Mouse (Mus musculus): Measurements from ENCODE around the gene Lyrm1. TPM values are rescaled to one million over a fixed set of nuclear protein-coding genes. Genes with fewer than 3 reads are reported as not detected.

Lyrm1 gene
- total RNA-seq, 4 experiments from 2014 or later, result 8.2 to 11.5 (median 9.2) TPM

DNA sequence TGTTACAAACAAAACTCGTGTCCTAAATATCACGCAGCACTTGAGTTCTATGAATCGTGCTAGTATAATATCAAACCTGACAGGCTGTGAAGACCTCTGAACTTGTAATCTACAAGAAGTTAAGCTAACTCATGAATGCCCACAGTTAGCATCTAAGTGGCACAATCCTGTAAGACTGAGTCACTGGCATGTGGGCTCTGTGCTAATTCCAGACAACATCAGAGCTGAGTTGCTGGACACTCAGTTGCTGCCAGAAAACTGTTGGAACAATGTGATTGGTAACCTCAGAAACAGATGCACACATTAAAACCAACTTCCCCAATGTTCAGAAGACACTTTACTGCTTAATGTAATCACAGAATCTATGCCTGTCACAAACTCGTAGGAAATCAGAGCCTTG lies 7.8 kb upstream of the Lyrm1 start:
- DNase-seq (ENCODE audit: low spot score in 2 of 2), result no peak

DNA sequence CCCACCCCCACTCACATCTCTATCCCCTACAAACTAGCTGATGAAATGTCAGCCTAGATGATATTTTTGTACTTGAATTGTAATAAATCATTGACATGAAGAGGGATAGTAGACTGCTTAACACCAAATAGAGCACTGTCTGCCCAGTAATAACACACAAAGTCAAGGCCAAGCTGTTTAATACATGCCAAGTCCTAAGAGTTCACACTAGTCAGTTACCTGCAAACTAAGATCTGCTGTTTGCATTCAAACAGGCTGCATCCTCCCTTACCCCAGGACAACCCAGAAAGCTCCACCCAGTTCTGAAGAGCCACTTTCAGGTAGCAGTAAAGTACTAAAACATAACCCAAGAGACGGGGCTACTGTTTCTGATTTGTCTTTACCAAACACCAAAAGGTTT lies 3.5 kb upstream of the Lyrm1 start:
- DNase-seq (ENCODE audit: low spot score in 2 of 2), result no peak

DNA sequence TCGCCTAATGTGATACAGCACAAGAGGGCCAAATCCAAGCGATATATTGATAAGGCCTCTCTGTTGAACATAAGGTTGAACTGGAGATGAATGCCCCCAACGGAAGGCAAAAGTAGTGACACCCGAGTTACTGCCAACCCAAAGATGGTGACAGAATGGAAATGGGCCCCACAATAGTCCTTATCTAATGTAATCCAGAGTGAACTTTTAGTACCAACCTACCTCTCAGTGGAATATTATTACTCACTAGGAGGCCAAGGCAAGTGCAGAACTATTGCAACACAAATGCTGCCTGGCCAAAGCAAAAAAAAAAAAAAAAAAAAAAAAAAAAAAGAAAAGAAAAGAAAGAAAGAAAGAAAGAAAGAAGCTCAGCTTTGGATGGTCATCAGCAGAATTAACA lies 2.9 kb upstream of the Lyrm1 start:
- no peak for DNase-seq (ENCODE audit: low spot score in 2 of 2)

DNA sequence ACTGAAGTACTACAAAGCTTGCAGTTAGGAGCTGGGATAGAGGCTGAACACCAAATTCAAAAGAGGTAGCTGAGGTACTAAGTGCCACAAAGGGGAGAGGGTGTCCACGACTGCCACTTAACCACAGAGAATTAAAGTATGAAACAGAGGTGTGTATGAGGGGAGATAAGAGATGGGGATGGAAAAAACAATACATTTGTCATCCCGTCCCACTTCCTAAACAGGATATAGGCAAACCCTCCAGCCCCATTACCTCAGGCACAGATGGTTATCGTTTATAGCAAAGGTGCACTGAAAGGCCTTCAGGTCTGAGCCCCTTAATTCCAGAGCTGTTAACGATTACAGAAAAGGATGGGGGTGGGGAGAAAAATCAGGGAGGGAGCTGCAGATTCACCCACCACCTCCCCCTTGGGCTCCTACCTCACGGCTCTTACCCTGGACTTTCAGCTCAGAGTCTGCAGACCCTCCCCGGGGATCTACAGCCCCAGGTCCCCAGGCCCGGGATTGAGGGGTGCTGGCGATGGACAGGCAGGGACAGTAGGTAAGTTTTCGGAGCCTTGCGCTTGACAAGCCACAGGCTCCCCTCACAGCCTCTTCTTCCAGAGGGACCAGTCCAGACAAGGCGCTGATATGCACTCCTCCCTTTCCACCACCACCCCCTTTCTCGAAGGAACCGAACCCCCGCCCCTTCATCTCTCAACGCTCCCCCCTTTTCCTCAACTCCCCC lies 680 bp upstream of the Lyrm1 start:
- peak; percentile 17 to 21 for DNase-seq (ENCODE audit: low spot score in 2 of 2)

DNA sequence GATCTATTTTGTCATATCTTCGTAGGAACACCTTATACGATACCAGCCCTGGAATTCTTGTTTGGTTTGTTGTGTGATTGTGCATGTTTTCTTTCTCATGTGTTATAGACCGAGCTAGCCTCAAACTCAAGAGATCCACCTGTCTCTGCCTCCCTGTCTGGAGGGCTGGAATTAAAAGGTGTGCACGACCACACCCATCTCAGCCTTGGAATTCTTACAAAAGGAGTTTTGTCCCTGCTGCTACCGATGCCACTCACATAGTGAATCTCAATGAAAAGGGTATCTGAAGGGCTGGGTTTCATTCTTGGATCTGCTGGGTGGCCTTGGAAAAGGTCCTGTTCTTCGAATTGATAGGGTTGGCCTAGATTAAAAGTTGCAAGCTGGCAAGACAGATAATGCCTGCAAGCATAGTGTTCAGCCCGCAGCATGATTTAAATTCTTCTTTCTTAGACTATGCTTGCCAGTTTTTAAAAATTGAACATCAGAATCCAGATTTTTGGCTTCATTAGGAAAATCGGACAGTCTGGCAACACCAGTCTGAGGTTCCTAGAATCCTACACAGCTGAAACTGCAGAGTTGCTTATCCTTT lies 2.0 kb downstream of the Lyrm1 start:
- DNase-seq (ENCODE audit: low spot score in 2 of 2), result peak in 1 of 2 experiments; percentile 5

DNA sequence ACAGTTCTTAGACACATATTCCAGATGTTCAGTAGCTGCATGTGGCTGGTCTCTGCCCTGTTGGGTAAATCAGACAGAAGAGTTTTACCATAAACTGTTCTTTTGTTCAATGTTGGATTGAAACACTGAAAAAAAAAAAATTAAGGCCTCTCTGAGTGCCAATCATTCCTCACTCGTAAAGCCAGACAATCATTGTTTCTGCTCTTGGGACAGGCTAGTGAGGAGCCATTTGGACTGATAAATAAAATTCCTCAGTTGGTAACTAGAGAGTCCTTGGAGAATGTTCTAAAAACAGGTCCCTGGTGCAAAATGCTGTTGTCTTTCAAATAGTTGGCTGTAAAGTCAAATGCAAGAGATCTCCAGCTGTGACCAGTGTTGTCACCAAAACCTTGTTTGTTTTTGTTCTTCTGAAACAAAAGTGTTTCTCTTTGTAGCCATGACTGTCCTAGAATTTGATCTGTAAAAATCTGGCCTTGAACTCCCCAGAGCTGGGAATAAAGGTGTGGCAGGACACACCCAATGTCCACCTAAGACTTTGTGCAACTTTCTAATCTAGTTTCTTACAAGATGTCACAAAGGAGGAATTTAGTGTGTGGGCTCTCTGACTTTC lies 2.7 kb downstream of the Lyrm1 start:
- no peak for DNase-seq (ENCODE audit: low spot score in 2 of 2)

DNA sequence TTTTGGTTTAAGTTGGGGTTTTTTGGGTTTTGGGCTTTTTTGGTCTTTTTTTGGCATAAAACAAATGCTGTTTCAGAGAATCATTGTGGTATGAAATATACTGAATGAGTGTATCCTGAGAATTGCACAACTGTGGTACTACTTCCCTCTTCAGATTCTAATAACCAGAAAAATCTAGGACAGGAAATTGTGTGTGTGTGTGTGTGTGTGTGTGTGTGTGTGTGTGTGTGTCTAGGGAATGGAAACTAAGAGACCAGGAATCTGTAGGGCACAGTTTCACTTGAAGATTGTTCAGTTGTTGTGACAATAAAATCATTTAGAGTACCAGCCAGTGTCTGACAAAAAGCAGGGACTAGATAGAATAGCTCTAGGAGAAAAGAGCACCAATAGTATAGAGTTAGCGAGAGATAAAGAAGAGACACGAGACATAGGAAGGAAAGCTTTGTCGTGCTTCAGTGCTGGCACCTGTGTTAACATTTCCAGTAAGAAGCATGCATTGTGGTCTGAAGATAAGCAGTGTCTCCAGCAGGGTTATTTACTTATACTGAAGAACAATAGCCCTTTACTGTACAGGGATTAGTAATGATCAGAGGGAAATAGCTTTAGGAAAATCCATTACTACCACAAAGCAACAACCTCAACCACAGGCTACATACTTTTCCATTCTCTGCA lies 3.9 kb downstream of the Lyrm1 start:
- no peak for DNase-seq (ENCODE audit: low spot score in 2 of 2)

DNA sequence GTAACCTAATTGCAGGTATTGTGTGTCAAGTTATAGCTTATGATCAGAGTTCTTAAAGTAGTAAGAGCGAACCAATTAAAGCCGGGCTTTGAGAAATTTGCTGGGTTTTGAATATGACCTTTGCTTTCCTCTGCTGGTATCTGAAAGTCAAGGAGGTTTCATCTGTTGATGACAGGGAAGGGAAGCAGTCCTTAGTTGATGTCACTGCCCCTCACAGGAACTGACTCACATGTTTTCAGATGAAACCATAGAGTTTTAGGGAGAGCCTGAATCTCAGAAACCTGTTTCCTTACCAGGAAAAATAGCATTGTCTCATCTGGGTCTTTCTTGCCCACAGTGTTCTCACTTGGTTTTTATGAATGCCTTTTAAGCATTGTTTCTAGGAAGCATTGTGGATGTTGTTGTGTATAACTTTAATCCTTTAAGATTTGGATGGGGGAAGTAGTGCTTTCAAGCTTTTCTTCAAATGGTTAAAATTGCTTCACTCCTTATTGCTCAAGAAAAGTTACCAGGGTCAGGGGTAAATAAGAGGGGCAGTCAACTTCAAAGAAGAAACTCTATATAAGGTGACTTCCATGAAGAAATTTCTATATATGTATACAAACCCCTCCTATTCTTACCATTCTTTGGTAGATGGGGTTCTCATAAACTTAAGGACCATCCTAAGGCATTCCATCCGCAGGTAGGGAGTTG lies 11.0 kb downstream of the Lyrm1 start:
- DNase-seq (ENCODE audit: low spot score in 2 of 2), result no peak

DNA sequence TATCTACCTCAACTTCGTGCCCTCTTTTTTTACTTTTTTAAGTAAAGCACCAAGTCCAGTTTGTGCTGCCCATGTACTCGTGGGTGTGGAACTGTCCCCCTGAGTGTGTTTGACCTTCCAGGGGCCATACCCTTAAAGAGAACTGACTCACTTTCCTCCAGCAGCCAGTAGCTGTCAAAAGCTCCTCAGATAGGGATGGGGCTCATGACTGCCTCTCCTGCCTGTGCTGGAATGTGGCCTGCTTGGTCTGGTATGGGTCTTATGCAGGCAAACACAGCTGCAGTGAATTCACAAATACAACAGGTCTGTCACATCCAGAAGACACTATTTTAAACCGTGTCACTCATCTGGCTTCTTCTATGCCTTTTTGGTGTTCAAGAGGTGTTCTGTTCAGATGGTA lies 16.1 kb downstream of the Lyrm1 start:
- no peak for DNase-seq (ENCODE audit: low spot score in 2 of 2)

DNA sequence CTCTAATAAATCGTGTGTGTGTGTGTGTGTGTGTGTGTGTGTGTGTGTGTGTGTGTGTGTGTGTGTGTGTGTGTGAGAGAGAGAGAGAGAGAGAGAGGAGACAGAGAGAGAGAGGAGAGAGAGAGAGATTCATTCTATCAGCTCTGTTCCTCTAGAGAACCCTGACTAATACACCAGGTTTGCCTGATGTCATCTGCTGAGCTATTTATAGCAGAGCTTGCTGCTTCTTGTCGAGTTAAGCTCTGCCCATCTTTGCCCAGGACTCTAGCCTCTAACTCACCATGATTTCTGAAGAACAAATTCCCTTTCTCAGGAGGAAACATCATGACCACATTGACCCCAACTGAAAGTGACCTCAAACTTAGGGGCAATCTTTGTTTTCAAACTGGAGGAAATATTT lies 24.8 kb downstream of the Lyrm1 start:
- DNase-seq (ENCODE audit: low spot score in 2 of 2), result no peak

DNA sequence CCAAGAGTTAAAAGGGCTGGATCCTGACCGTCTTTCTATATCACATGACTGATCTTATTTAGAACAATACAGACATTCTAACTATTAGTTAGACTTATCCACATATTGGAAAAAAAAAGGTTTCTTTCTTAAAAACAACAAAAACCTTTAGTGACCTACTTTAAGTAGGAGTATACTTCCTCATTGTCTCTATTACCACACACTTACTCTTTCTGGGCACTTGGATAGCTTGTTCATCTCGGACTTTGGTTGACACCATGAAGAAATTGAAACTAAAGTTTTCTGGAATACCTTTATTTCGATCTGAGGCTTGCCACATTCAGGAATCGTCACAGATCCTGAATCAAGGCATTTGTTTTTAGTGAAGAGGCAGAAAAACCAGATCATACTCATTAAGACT lies 25.4 kb downstream of the Lyrm1 start:
- DNase-seq (ENCODE audit: low spot score in 2 of 2), result no peak

DNA sequence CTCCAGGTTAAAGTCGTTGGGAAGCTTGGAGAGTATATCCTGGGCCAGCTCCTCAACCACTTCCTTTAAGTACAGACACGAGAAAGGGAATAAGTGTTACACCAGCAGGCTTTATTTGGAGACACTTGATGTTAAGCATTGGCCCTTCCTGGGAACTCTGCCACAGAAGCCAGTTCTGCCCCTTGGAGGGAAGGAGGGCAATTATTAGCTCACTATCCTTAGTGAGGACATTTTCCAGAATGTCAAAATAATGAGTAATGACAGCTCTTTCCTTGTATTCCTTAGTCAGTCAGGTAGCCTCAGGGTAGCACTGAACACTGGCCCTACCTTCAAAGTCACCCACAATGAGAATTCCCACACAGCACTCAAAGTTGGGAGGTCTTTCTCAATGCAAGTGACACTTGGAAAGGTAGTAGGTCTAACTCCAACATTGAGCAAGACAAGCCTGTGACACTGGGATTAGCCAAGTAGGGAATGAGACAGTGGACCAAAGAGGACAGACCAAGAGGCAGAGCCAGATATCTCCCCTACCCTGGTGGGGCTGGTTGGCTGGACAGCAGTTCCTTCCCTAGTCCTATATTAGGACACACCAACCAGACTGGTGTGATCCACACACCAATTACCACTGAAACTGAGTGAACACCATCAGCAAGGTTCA lies 33.3 kb downstream of the Lyrm1 start:
- DNase-seq (ENCODE audit: low spot score in 2 of 2), result no peak

DNA sequence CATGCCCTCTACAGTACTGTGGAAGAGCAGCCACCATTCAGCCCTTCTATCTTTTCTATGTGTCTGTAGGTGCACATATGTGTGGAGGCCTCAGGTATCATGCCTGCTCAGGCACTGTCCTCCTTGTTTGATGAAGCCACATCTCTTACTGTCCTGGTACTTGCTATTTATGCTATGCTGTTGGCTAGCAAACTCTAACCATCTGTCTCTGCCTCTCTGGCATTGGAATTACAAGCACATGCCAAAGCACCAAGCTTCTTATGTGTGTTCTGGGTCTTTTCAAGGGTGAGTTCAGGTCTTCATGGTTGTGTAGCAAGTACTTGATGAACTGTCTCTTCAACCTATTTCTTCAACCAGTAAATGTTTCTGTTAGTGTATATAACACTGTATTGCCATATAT lies 40.7 kb downstream of the Lyrm1 start:
- no peak for DNase-seq (ENCODE audit: low spot score in 2 of 2)

DNA sequence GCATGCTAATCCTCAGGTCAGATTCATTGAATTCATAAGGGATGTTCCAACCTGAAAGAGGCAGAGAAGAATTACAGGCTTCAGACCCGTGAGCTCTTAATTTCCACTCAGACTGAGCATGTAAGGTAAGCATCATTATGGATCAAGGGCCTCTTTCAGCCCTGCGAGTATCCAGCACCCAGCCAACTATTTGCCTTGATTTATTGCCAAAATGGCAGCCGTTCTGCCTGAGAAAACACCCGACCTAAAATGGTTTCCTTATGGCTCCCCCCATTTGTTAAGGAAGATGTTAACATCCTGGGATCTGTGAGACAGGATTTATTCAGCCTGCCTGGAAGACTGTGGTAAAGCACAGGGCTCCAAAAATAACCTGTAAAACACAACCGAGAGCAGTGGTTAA lies 41.4 kb downstream of the Lyrm1 start:
- no peak for DNase-seq (ENCODE audit: low spot score in 2 of 2)

DNA sequence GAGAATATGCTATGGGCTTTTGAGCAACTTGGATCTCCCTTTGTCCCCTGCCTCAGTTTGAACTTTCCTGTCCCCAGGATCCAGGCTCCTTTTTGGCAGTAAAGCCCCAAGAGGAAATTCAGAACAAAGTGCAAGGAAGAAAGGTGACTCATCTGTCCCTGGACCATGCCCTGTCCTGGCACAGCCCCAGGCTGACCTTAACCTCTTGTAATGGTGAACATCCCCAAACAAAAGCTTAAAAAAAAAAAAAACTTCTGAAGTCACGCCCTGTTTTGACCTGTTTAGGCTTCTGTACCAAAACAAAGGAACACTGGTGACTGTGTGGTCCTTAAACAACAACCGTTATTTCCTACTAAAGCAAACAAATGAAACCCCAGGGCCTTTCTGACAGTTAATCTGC lies 45.9 kb downstream of the Lyrm1 start:
- DNase-seq (ENCODE audit: low spot score in 2 of 2), result peak; percentile 21 to 25

DNA sequence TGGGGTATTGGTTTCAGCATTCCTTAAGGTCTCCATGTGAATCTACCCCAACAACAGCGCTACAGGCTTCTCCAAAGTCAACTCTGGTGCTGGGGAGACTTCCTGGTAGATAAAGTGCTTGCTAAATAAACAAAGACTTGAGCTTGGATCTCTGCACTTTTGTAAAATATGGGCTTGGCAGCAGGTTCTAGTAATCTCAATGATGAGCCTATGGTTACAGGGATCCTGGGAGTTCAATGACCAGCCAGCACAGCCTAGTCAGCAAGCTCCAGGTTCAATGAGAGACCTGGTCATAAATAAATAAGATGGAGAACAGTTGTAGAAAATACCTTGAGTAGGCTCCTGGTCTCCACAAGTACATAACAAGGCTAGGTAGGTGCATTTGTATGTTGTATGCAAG lies 58.4 kb downstream of the Lyrm1 start:
- no peak for DNase-seq (ENCODE audit: low spot score in 2 of 2)

DNA sequence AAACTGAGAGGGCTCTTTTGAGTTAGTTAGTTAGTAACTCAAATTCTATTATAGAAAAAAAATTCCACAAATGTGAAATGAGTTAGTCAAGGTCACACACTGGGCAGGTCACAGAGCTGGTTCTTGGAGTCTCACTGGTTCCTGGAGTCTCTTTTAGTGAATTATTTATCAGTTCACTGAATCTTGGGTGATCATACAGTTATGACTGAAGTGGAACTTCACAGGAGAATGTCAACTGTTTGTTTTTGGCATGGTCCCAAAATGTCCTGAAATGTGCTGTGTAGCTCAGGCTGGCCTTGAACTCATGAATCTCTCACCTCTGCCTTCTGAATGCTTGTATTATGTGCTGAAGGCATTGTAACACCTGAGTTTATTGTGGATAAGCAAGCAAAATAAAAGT lies 61.8 kb downstream of the Lyrm1 start:
- DNase-seq (ENCODE audit: low spot score in 2 of 2), result no peak

DNA sequence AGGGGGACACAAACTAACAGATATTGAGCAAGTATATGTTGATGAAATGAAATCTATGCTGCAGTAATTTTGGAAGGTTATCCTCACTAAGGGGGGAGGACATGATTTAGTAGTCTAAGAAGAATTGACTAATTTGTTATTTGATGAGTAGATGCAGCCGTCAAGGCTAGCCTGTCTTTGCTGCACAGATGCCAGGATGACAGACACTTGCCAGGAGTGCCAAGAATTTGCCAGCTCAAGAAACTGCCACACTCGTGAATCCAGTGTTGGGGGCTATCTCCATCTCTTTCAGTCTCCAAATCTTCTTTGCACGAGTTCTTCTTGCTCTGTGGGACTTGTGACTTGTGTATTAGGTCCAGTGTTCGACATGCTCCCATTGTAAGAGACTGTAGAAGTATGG lies 63.4 kb downstream of the Lyrm1 start:
- no peak for DNase-seq (ENCODE audit: low spot score in 2 of 2)

DNA sequence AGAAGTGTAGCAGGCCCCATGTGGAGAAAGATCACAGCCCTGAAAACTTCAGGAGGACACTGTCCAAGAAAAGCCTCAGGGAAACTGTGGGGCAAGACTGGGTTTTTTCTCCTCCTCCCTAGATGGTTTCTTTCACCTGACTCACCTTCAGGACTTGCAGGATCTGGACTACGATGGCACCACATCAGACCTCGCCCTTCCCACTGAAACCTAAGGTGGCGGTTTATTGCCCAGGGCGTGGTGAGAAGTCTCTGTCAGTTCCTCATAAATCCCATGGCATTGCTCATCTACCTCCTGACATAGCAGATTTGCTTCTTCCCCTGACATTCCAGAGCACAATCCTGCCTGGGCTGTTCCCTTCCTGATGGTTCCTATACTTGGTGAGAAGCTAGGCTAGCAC lies 63.8 kb downstream of the Lyrm1 start:
- DNase-seq (ENCODE audit: low spot score in 2 of 2), result no peak

DNA sequence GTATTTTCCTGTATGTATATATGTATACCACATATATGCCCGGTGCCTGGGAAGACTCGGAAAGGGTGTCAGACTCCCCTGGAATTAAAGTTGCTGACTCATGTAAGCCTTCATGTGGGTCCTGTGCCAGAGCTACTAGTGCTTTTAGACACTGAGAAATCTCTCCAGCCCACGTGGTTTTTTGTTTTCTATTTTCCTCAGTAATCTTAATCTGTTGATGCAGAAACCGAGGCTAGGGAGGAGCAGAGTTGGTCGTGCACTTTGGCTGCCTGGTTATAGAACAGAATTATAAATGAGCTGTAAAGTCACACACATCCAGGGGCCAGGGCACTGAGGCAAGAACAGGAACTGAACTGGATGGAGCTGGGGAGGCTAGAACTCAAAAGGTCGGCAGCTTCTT lies 64.3 kb downstream of the Lyrm1 start:
- DNase-seq (ENCODE audit: low spot score in 2 of 2), result no peak

DNA sequence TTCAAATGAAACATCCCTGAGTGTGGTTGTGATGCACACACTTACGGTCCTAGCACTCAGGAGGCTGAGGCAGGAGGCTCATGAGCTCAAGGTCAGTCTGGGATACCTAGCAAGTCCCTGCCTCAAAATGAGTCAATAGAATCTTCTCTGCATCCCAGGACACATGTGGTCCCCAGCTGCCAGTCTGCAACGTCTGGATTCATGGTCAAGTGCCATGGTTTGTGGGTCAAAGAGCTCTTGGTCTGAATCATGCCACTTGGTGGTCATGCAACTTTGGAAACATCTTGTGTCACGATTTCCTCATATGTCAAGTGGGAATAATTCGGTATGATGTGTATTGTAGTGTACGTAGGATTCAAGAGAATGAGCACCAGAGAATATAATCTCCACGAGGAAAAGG lies 64.9 kb downstream of the Lyrm1 start:
- DNase-seq (ENCODE audit: low spot score in 2 of 2), result no peak
